Mouse (Mus musculus) ovary, postnatal 36 days (tissue): ENCODE measurements around the gene Pcsk2.

ENCODE experiments used
- DNase-seq: peaks from one replicate; pipeline ENCODE4 v3.0.0; 2022; ENCODE audit warnings: low spot score, mixed read lengths

Pcsk2 gene

GRCm38 (mm10) chr2:143545758-143546246 lies at the start of gene Pcsk2:
Gene Pcsk2, plus strand, starts transcription at chr2:143546156.
- DNase-seq = peak; percentile 46

- peak; percentile 48 for DNase-seq
These were observed 45.1 kb upstream of the Pcsk2 start for GRCm38 (mm10) chr2:143500845-143501244.

GRCm38 (mm10) chr2:143501760-143502159 lies 44.2 kb upstream of the Pcsk2 start:
- no peak for DNase-seq

GRCm38 (mm10) chr2:143502203-143502602 lies 43.8 kb upstream of the Pcsk2 start:
- DNase-seq = no peak

- DNase-seq = peak; percentile 59
These were observed 9.5 kb upstream of the Pcsk2 start for GRCm38 (mm10) chr2:143536485-143536884.

GRCm38 (mm10) chr2:143545299-143545751 lies 631 bp upstream of the Pcsk2 start:
- no peak for DNase-seq

- DNase-seq = peak; percentile 25
These were observed 656 bp downstream of the Pcsk2 start for GRCm38 (mm10) chr2:143546412-143547211.

- DNase-seq = no peak
These were observed 1.5 kb downstream of the Pcsk2 start for GRCm38 (mm10) chr2:143547251-143548090.

- DNase-seq = no peak
These were observed 14.4 kb downstream of the Pcsk2 start for GRCm38 (mm10) chr2:143560384-143560783.

- DNase-seq = no peak
These were observed 19.1 kb downstream of the Pcsk2 start for GRCm38 (mm10) chr2:143565062-143565461.

- DNase-seq = no peak
These were observed 20.0 kb downstream of the Pcsk2 start for GRCm38 (mm10) chr2:143565961-143566360.

- DNase-seq = no peak
These were observed 39.4 kb downstream of the Pcsk2 start for GRCm38 (mm10) chr2:143585341-143585740.

GRCm38 (mm10) chr2:143590398-143590797 lies 44.4 kb downstream of the Pcsk2 start:
- DNase-seq = no peak

- DNase-seq = no peak
These were observed 57.1 kb downstream of the Pcsk2 start for GRCm38 (mm10) chr2:143603071-143603470.

GRCm38 (mm10) chr2:143603871-143604512 lies 58.0 kb downstream of the Pcsk2 start:
- DNase-seq = no peak

GRCm38 (mm10) chr2:143610355-143611331 lies 64.7 kb downstream of the Pcsk2 start:
- no peak for DNase-seq

GRCm38 (mm10) chr2:143613466-143613865 lies 67.5 kb downstream of the Pcsk2 start:
- DNase-seq = no peak

- no peak for DNase-seq
These were observed 68.8 kb downstream of the Pcsk2 start for GRCm38 (mm10) chr2:143614775-143615174.

- DNase-seq = no peak
These were observed 75.0 kb downstream of the Pcsk2 start for GRCm38 (mm10) chr2:143620916-143621315.

- no peak for DNase-seq
These were observed 78.0 kb downstream of the Pcsk2 start for GRCm38 (mm10) chr2:143623916-143624315.

- no peak for DNase-seq
These were observed 97.3 kb downstream of the Pcsk2 start for GRCm38 (mm10) chr2:143643305-143643704.
